Mouse (Mus musculus) bone marrow, adult 2 months (tissue): Measurements from ENCODE around the gene Nid2. TPM values are rescaled to one million over a fixed set of nuclear protein-coding genes. Genes with fewer than 3 reads are reported as not detected.

Experiments used
- H3K27ac ChIP-seq: fragments of 200-500 bp; 2 replicates; pipeline ENCODE4 v1.5.1; 2012; ENCODE audit warnings: low read depth, mild to moderate bottlenecking, control low read depth, inconsistent platforms, low read length; ENCODE audit not compliant: control insufficient read depth, poor library complexity, insufficient read depth
- H3K4me1 ChIP-seq: fragments of 200-500 bp; 2 replicates; pipeline ENCODE4 v1.6.1; 2011; ENCODE audit warnings: low read length; ENCODE audit not compliant: control insufficient read depth, insufficient read depth
- H3K4me3 ChIP-seq: fragments of 200-500 bp; replicated peaks from 2 replicates; pipeline ENCODE3; 2011; ENCODE audit warnings: mild to moderate bottlenecking, low read depth, low read length, control low read depth; ENCODE audit not compliant: control insufficient read depth
- CTCF ChIP-seq: fragments of 200-500 bp; IDR thresholded peaks from 2 replicates; pipeline ENCODE4 v1.5.1; 2011; ENCODE audit warnings: low read length, control low read depth; ENCODE audit not compliant: control insufficient read depth, insufficient read depth
- POLR2A ChIP-seq: fragments of 200-500 bp; IDR thresholded peaks from 2 replicates; pipeline ENCODE4 v1.6.1; 2011; ENCODE audit warnings: low read depth, mild to moderate bottlenecking, control low read depth, low read length, borderline replicate concordance; ENCODE audit not compliant: control insufficient read depth
- WGBS: fragments of 180-500 bp; shearing (Covaris S2); methylation state at CpG from one replicate; pipeline ENCODE4 v1.1.7; 2018; 5-methylcytosine and 5-hydroxymethylcytosine counted together
- polyA plus RNA-seq: library from polyadenylated mRNA; stranded (reverse); fragments of >200 nt; gene quantifications from 2 replicates; pipeline ENCODE4 v1.2.4, GENCODE M21; 2011; ENCODE audit warnings: low replicate concordance; ENCODE audit not compliant: missing spikeins, insufficient read depth, insufficient read length

Nid2 gene
- polyA plus RNA-seq, 1 experiment, result 3.2 TPM

DNA sequence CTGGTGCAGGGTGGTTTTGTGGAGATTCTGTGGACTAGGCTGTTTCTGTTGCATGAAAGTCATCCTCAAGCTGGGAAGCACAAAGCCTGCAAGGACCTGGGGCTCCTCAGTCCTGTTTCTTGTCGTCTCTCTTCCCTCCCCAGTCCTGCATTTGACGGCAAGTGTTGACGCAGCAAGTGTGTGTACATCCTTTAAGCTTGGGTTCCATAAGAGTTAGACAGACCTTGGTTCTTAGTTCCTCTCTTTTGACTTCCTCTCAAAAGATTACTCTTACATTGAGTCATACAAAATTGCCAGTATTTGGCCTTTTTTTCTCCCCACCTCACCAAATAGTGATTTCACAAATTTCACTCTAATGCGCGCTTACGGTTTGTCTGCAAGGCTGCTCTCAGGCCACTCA is 26.3 kb downstream of the Nid2 start:
- no peak overlapping the region for H3K27ac ChIP-seq
- TF ChIP-seq POLR2A (no peak), CTCF (no peak)

GRCm38 (mm10) chr14:19777945-19778344 is 26.9 kb downstream of the Nid2 start:
- 58% methylated on average over 13 of the region's 13 CpGs for WGBS
- H3K27ac ChIP-seq, result no peak overlapping the region
- TF ChIP-seq CTCF (no peak), POLR2A (no peak)

More for the DNA sequence above, 26.3 kb downstream of the Nid2 start:
- Histone ChIP-seq H3K4me3 (no peak overlapping the region), H3K4me1 (no peaks in the 10 kb centered on the region)
- 49% methylated on average over 6 of the region's 6 CpGs for WGBS

DNA sequence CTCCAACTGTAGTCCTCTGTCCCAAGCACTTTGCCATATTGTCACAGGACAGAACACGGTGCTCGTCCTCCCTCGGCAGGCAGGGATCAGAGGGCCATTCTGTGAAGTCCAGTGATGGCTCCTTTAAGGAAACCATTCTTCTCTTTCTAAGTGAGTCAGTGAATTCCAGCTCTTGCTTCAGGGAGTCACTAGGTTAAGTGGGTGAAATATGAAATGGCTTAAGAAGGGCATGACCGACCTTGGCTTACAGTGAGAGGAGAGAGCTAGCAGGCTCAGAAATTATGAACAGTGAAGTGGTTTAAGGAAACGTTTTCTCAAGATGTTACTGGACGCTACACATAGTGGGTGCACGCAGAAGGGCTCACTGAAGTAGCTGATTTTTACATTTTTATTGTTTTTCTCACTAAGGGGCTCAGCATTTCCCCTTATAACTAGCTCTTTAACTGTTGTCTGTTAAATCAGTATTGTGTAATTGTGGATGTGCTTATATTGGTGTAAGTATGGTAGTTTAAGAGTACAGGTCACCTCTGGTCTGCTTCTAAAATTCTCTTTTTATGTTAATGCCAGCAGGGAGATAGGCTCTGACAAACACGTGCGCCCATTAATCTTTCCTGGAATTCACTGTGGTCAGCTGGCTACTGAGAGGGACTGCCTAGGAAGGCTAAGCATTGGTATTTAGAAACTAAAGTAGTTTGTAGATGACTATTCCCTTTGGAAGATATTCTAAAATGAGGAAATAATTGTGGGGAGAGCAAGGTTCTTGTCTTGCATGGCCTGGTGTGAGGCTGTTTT is 34.9 kb downstream of the Nid2 start:
- no peak overlapping the region for H3K4me3 ChIP-seq
- no peak for TF ChIP-seq CTCF
- TF ChIP-seq POLR2A, result no peak
- H3K27ac ChIP-seq, result no peak overlapping the region
- 79% methylated on average over 9 of the region's 9 CpGs for WGBS
- H3K4me1 ChIP-seq, result no peaks in the 10 kb centered on the region

More at GRCm38 (mm10) chr14:19777945-19778344, 26.9 kb downstream of the Nid2 start:
- no peak overlapping the region for H3K4me3 ChIP-seq
- no peaks in the 10 kb centered on the region for H3K4me1 ChIP-seq

GRCm38 (mm10) chr14:19788443-19788842 is 37.4 kb downstream of the Nid2 start:
- TF ChIP-seq POLR2A (no peak), CTCF (no peak)
- Histone ChIP-seq H3K27ac (no peak overlapping the region), H3K4me1 (no peaks in the 10 kb centered on the region), H3K4me3 (no peak overlapping the region)
- 50% methylated on average over 1 of the region's 1 CpGs for WGBS

DNA sequence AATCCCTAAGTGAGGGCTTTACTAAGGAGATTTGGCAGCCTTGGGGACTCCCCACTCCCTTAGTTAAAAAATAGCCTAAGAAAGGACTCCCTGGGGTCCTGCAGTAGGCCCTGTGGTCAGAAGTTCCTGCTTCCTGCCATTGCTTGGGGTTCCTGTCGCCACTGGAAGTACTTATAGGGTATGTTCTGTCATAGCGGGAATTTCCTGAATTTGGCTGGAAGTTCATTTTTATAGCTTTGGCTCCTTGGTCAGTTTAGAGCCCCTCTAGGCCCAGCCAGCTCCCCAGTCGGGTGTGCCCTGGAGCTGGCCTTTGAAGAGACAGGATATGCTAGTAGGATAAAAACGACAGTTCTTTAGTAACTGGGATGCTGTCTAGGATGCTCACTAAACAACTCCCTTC is 43.8 kb downstream of the Nid2 start:
- H3K27ac ChIP-seq, result no peak overlapping the region
- H3K4me1 ChIP-seq, result no peaks in the 10 kb centered on the region
- TF ChIP-seq CTCF, result no peak
- TF ChIP-seq POLR2A, result no peak
- no peak overlapping the region for H3K4me3 ChIP-seq
- 49% methylated on average over 4 of the region's 4 CpGs for WGBS

DNA sequence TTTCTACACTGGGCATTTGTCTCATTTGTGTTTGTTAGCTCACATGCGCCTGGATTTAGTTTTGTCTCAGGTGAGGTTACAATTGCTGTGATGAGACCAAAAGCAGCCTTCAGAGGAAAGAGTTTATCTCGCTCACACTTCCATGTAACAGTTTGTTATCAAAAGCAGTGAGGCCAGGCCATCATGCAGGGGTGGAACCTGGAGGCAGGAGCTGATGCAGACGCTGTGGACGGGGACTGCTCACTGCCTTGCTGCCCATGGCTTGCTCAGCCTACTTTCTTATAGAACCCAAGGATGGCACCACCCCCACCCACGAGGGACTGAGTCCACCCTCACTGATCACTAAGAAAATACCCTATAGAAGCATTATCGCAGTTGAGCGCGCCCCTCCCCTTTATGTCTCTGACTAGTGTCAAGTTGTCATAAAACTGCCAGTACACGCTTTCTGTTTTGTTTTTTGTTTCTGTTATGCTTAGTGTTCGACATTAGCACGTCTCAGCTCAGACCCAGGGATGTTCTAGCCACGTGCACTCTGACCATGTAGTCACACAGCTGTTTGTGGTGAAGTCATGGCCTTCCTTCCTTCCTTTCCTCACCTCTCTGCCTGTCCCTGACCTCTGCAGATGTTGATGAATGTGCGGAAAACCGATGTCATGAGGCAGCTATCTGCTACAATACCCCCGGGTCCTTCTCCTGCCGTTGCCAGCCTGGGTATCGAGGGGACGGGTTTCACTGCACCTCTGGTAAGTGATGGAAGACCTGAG is 45.7 kb downstream of the Nid2 start:
- Histone ChIP-seq H3K27ac (no peak overlapping the region), H3K4me1 (no peaks in the 10 kb centered on the region), H3K4me3 (no peak overlapping the region)
- 27% methylated on average over 18 of the region's 18 CpGs for WGBS
- no peak for TF ChIP-seq CTCF
- TF ChIP-seq POLR2A, result no peak

GRCm38 (mm10) chr14:19800485-19800884 is 49.4 kb downstream of the Nid2 start:
- 12% methylated on average over 2 of the region's 2 CpGs for WGBS
- no peak overlapping the region for H3K27ac ChIP-seq
- TF ChIP-seq CTCF (no peak), POLR2A (no peak)
- H3K4me3 ChIP-seq, result no peak overlapping the region
- H3K4me1 ChIP-seq, result no peaks in the 10 kb centered on the region

GRCm38 (mm10) chr14:19801474-19802215 is 50.6 kb downstream of the Nid2 start:
- H3K27ac ChIP-seq, result no peak overlapping the region
- 85% methylated on average over 8 of the region's 8 CpGs for WGBS
- no peak for TF ChIP-seq POLR2A
- no peak for TF ChIP-seq CTCF
- H3K4me1 ChIP-seq, result no peaks in the 10 kb centered on the region
- no peak overlapping the region for H3K4me3 ChIP-seq
